Mouse (Mus musculus): ENCODE measurements around the gene Map4k2.

- no peak for TF ChIP-seq CTCF (IDR thresholded peaks at IDR 0.05; ENCODE audit: control insufficient read depth, insufficient read depth, insufficient read length)
- no peak for TF ChIP-seq CEBPB (IDR thresholded peaks at IDR 0.05; ENCODE audit: low read depth)
- no peak for TF ChIP-seq MYOG (IDR thresholded peaks at IDR 0.05; ENCODE audit: control insufficient read depth, extremely low read depth, insufficient read length)
- no peak for TF ChIP-seq FOSL1 (IDR thresholded peaks at IDR 0.05; ENCODE audit: insufficient read depth, low read length, poor library complexity, severe bottlenecking)
- no peak for TF ChIP-seq MAX (IDR thresholded peaks at IDR 0.05)
- no peak for TF ChIP-seq USF1 (IDR thresholded peaks at IDR 0.05; ENCODE audit: low read depth)
- TF ChIP-seq MYOD1 (IDR thresholded peaks at IDR 0.05; ENCODE audit: control insufficient read depth, insufficient read length, low read depth): no peak
These were observed 51.9 kb downstream of the Map4k2 start for GRCm38 (mm10) chr19:6392743-6393393.

Measured in C2C12 (cell line).